Mouse (Mus musculus) right cerebral cortex, postnatal 14 days (tissue): ENCODE measurements at regions not wholly inside any gene's neighbourhood (a gene's known extent, or its start where the extent isn't known, plus 50 kb on each side); places are given as distances from the start of the nearest gene placed in this dataset.

ENCODE experiments used
- DNase-seq: peaks from one replicate; pipeline ENCODE4 v3.0.0; 2022

- no peak for DNase-seq
These were observed 1930.5 kb upstream of the Lrrc6 start for GRCm38 (mm10) chr15:68431251-68431650.

GRCm38 (mm10) chr15:68430486-68430885 is 1929.8 kb upstream of the Lrrc6 start:
- no peak for DNase-seq

GRCm38 (mm10) chr15:68428444-68429228 is 1927.9 kb upstream of the Lrrc6 start:
- peak; percentile 62 for DNase-seq

GRCm38 (mm10) chr15:68417142-68417541 is 1916.4 kb upstream of the Lrrc6 start:
- DNase-seq = no peak

- peak; percentile 24 for DNase-seq
These were observed 1914.8 kb upstream of the Lrrc6 start for GRCm38 (mm10) chr15:68415401-68415925.

GRCm38 (mm10) chr15:68414047-68414446 is 1913.3 kb upstream of the Lrrc6 start:
- DNase-seq = no peak

GRCm38 (mm10) chr15:68412697-68413096 is 1912.0 kb upstream of the Lrrc6 start:
- DNase-seq = no peak

GRCm38 (mm10) chr15:68412156-68412555 is 1911.4 kb upstream of the Lrrc6 start:
- no peak for DNase-seq

GRCm38 (mm10) chr15:68403554-68404070 is 1902.9 kb upstream of the Lrrc6 start:
- DNase-seq = no peak

- no peak for DNase-seq
These were observed 1901.0 kb upstream of the Lrrc6 start for GRCm38 (mm10) chr15:68401726-68402125.

- no peak for DNase-seq
These were observed 1900.3 kb upstream of the Lrrc6 start for GRCm38 (mm10) chr15:68401006-68401405.

- no peak for DNase-seq
These were observed 1895.9 kb upstream of the Lrrc6 start for GRCm38 (mm10) chr15:68396566-68396965.

- peak; percentile 11 for DNase-seq
These were observed 1894.0 kb upstream of the Lrrc6 start for GRCm38 (mm10) chr15:68394749-68395148.

- DNase-seq = no peak
These were observed 1893.4 kb upstream of the Lrrc6 start for GRCm38 (mm10) chr15:68394157-68394556.

GRCm38 (mm10) chr15:68391737-68392136 is 1891.0 kb upstream of the Lrrc6 start:
- no peak for DNase-seq

- DNase-seq = no peak
These were observed 1889.1 kb upstream of the Lrrc6 start for GRCm38 (mm10) chr15:68389855-68390254.

- no peak for DNase-seq
These were observed 1886.8 kb upstream of the Lrrc6 start for GRCm38 (mm10) chr15:68387349-68388065.

- DNase-seq = no peak
These were observed 1884.0 kb upstream of the Lrrc6 start for GRCm38 (mm10) chr15:68384571-68385335.

- no peak for DNase-seq
These were observed 1874.5 kb upstream of the Lrrc6 start for GRCm38 (mm10) chr15:68375166-68375565.

- no peak for DNase-seq
These were observed 1866.1 kb upstream of the Lrrc6 start for GRCm38 (mm10) chr15:68366816-68367215.

- peak; percentile 98 for DNase-seq
These were observed 1862.5 kb upstream of the Lrrc6 start for GRCm38 (mm10) chr15:68363058-68363735.
